In the genomic region with DNA sequence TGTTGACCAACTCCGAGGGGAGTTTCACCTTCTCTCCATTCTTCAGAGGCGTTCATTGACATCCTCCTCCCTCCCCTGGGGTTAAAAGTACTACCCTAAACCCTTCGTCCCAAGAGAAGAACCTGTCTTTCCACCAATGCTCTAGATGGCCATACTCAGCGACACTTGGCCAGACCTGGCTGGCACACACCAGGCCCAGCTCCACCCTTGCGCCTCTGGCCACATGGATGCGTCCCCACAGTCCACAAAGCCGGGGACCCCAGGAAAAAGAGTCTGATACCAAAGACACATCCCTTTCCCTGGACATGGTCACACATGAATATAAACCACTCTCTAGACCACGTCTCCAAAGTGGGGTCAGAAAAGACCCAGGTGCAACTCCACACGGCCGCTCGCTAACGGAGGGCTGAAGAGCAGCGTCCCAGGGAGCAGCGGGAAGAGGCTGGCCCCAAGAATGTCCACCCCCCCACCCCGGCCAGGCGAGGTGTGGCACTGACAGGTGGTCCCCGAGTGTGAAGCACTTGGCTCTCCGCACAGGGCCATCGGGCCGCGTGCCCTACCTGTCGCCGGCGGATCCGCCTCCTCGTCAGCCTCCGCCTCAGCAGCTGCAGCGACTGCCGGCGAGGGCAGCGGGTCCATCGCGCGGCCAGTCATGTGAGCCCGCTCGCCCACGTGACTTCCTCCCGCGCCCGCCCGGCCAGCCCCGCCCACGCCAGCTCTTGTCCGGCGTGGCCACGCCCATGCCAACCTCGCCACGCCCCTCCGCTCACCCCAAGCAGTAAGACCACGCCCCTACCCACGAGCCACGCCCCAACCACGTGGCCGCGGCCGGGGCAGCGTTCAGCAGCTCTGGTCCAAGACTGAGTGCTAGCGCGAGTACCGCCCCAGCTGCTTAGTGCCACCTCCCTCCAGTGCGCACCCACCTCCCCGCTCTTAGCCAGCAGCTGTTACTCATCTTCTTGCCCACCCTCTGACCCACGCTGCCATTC, we compare ENCODE assay signal across 8 mouse cellular contexts. TPM values are rescaled to one million over a fixed set of nuclear protein-coding genes. Genes with fewer than 3 reads are reported as not detected.
DNase-seq lines count a peak whose midpoint lies in the region; ATAC-seq and TF ChIP-seq lines count a peak whose summit lies in the region.

A gene (minus strand): TSS at position 675 of the 989 bp plus-strand sequence.

- DNase-seq in CD8-positive naive resting alpha-beta T cell, adult 2 months (ENCODE audit: low read depth in 2 of 2, low spot score in 2 of 2), result peak; percentile 38 to 54
- peak; percentile 92 for DNase-seq in c-Kit-positive CD71-negative TER-119-negative erythroid progenitor cells, embryonic 14.5 days (ENCODE audit: low read depth)
- DNase-seq in forebrain, embryonic 10.5 days (ENCODE audit: extremely low spot score, low spot score), result peak; percentile 97
- DNase-seq in kidney, postnatal 25 days, result peak; percentile 99 to 100
- peak; percentile 91 to 92 (median 92) for DNase-seq in liver, embryonic 14.5 days (ENCODE audit: low read depth in 3 of 3, low spot score in 3 of 3)
- peak; percentile 99 for DNase-seq in neural tube, embryonic 11.5 days (ENCODE audit: low spot score)
- peak; percentile 99 for DNase-seq in stomach, postnatal 0 days (ENCODE audit: low spot score)

- peak within 1 kb of the TSS; percentile 85 for H3K27ac ChIP-seq in forebrain, embryonic 10.5 days
- 0 out of 2 replicates have a peak within 1 kb of the TSS, but pooled peaks have one; percentile 21 for H3K27ac ChIP-seq in heart, embryonic 15.5 days
- H3K27ac ChIP-seq in liver, embryonic 14.5 days, result no peak within 1 kb of the TSS
- H3K27ac ChIP-seq in neural tube, embryonic 11.5 days (ENCODE audit: low read depth, low read length), result no peak within 1 kb of the TSS
- peak within 1 kb of the TSS; percentile 45; the same call in 1 of the 2 replicates for H3K27ac ChIP-seq in stomach, postnatal 0 days (replicated peaks)

- ATAC-seq in heart, embryonic 15.5 days (replicated peaks; ENCODE audit: insufficient number of reproducible peaks, insufficient read depth, low FRiP score, low read depth), result peak; percentile 91
- ATAC-seq in liver, embryonic 14.5 days (ENCODE audit: insufficient read depth), result peak; percentile 87
- peak; percentile 94 for ATAC-seq in neural tube, embryonic 11.5 days (ENCODE audit: insufficient read depth, low FRiP score, low TSS enrichment)
- peak; percentile 93 for ATAC-seq in stomach, postnatal 0 days (ENCODE audit: low FRiP score, low TSS enrichment)

- TF ChIP-seq EP300 in liver, embryonic 14.5 days (IDR thresholded peaks at IDR 0.05; ENCODE audit: low read depth), result no peak
- TF ChIP-seq EP300 in stomach, postnatal 0 days (optimal IDR thresholded peaks at IDR 0.05), result no peak

- TF ChIP-seq CTCF in liver, embryonic 14.5 days (IDR thresholded peaks at IDR 0.05; ENCODE audit: low read depth), result no peak
- TF ChIP-seq CTCF in stomach, postnatal 0 days (IDR thresholded peaks at IDR 0.05; ENCODE audit: low read depth), result no peak

- WGBS in forebrain, embryonic 10.5 days, result 1% methylated on average over 63 of the region's 63 CpGs
- WGBS in heart, embryonic 15.5 days, result under 1% methylated on average over 63 of the region's 63 CpGs
- WGBS in liver, embryonic 14.5 days (ENCODE audit: insufficient replicate concordance), result 2% methylated on average over 63 of the region's 63 CpGs
- WGBS in neural tube, embryonic 11.5 days, result 1% methylated on average over 63 of the region's 63 CpGs
- under 1% methylated on average over 59 of the region's 63 CpGs for WGBS in stomach, postnatal 0 days

- H3K4me2 ChIP-seq in heart, embryonic 15.5 days, result peak within 1 kb of the TSS; percentile 94
- peak within 1 kb of the TSS; percentile 90 for H3K4me2 ChIP-seq in liver, embryonic 14.5 days (ENCODE audit: low read depth)
- peak within 1 kb of the TSS; percentile 93 for H3K4me2 ChIP-seq in neural tube, embryonic 11.5 days (ENCODE audit: low read depth)
- H3K4me2 ChIP-seq in stomach, postnatal 0 days (replicated peaks; ENCODE audit: low read depth), result peak within 1 kb of the TSS; percentile 97

- peaks cover 38% of the 10 kb centered on the region for H3K4me1 ChIP-seq in forebrain, embryonic 10.5 days
- H3K4me1 ChIP-seq in heart, embryonic 15.5 days (replicated peaks), result peaks cover 17% of the 10 kb centered on the region
- peaks cover 11 to 20% of the 10 kb centered on the region in 2 experiments for H3K4me1 ChIP-seq in liver, embryonic 14.5 days (replicated peaks; ENCODE audit: control insufficient read depth in 2 of 2, insufficient read depth in 2 of 2, low read length in 1 of 2)
- H3K4me1 ChIP-seq in neural tube, embryonic 11.5 days (ENCODE audit: control insufficient read depth, insufficient read depth, low read length), result peaks cover 8% of the 10 kb centered on the region
- no peaks in the 10 kb centered on the region for H3K4me1 ChIP-seq in stomach, postnatal 0 days (replicated peaks; ENCODE audit: control insufficient read depth, insufficient read depth)

- H3K9ac ChIP-seq in heart, embryonic 15.5 days, result peak within 1 kb of the TSS; percentile 70
- peak within 1 kb of the TSS; percentile 65 for H3K9ac ChIP-seq in liver, embryonic 14.5 days (replicated peaks)
- peak within 1 kb of the TSS; percentile 68 for H3K9ac ChIP-seq in neural tube, embryonic 11.5 days (ENCODE audit: low read length)
- peak within 1 kb of the TSS; percentile 67 for H3K9ac ChIP-seq in stomach, postnatal 0 days (ENCODE audit: low read length)

- 0 out of 2 replicates have a peak, but pooled peaks cover 4% of the 10 kb centered on the region for H3K36me3 ChIP-seq in forebrain, embryonic 10.5 days (replicated peaks)
- H3K36me3 ChIP-seq in heart, embryonic 15.5 days, result no peaks in the 10 kb centered on the region
- H3K36me3 ChIP-seq in liver, embryonic 14.5 days (replicated peaks; ENCODE audit: control insufficient read depth, insufficient read depth, low read depth), result no peaks in the 10 kb centered on the region
- no peaks in the 10 kb centered on the region for H3K36me3 ChIP-seq in neural tube, embryonic 11.5 days (ENCODE audit: control insufficient read depth, insufficient read depth, low read length)
- no peaks in the 10 kb centered on the region for H3K36me3 ChIP-seq in stomach, postnatal 0 days (ENCODE audit: control insufficient read depth, insufficient read depth, low read length)

- H3K9me3 ChIP-seq in forebrain, embryonic 10.5 days, result no peaks in the 10 kb centered on the region
- H3K9me3 ChIP-seq in heart, embryonic 15.5 days (replicated peaks), result no peaks in the 10 kb centered on the region
- no peaks in the 10 kb centered on the region for H3K9me3 ChIP-seq in liver, embryonic 14.5 days (ENCODE audit: control insufficient read depth, low read length)
- no peaks in the 10 kb centered on the region for H3K9me3 ChIP-seq in neural tube, embryonic 11.5 days (ENCODE audit: control insufficient read depth, low read length)
- no peaks in the 10 kb centered on the region for H3K9me3 ChIP-seq in stomach, postnatal 0 days (ENCODE audit: control insufficient read depth, low read length)

- peaks cover 13% of the 10 kb centered on the region for H3K27me3 ChIP-seq in forebrain, embryonic 10.5 days (ENCODE audit: poor library complexity, severe bottlenecking)
- no peaks in the 10 kb centered on the region for H3K27me3 ChIP-seq in heart, embryonic 15.5 days
- H3K27me3 ChIP-seq in liver, embryonic 14.5 days (ENCODE audit: control insufficient read depth, insufficient read depth, low read length), result no peaks in the 10 kb centered on the region
- H3K27me3 ChIP-seq in neural tube, embryonic 11.5 days (ENCODE audit: control insufficient read depth, insufficient read depth, low read length), result no peaks in the 10 kb centered on the region
- H3K27me3 ChIP-seq in stomach, postnatal 0 days (ENCODE audit: control insufficient read depth, insufficient read depth, low read length), result no peaks in the 10 kb centered on the region

- H3K4me3 ChIP-seq in forebrain, embryonic 10.5 days, result peak within 1 kb of the TSS; percentile 67
- peak within 1 kb of the TSS; percentile 71 for H3K4me3 ChIP-seq in heart, embryonic 15.5 days
- peak within 1 kb of the TSS; percentile 66 to 68 for H3K4me3 ChIP-seq in liver, embryonic 14.5 days (ENCODE audit: insufficient read depth in 1 of 2, low read depth in 2 of 2, low read length in 2 of 2)
- H3K4me3 ChIP-seq in neural tube, embryonic 11.5 days (ENCODE audit: low read depth, low read length), result peak within 1 kb of the TSS; percentile 65
- H3K4me3 ChIP-seq in stomach, postnatal 0 days (ENCODE audit: low read depth, low read length), result peak within 1 kb of the TSS; percentile 58

RNA-seq across cellular contexts. Expression of the gene that starts here (rescaled TPM):
- 27.3 and 28.9 TPM in 2 replicates for polyA plus RNA-seq in forebrain, embryonic 10.5 days (2016; fragmentation: Nextera tagmentation; extraction: Ambion mirVana)
- polyA plus RNA-seq in heart, embryonic 15.5 days (2015; fragmentation: Nextera tagmentation; extraction: Ambion mirVana), result 14.8 and 17.5 TPM in 2 replicates
- 6.6 TPM in 2 replicates for polyA plus RNA-seq in liver, embryonic 14.5 days (2012; rRNA removed)
- 4.1 and 4.9 TPM in 2 replicates for polyA plus RNA-seq in liver, embryonic 14.5 days (2014; fragmentation: Nextera tagmentation; extraction: Ambion mirVana)
- polyA plus RNA-seq in neural tube, embryonic 11.5 days (2014; fragmentation: Nextera tagmentation; extraction: Ambion mirVana), result 8.4 and 10.0 TPM in 2 replicates
- 8.0 and 8.6 TPM in 2 replicates for polyA plus RNA-seq in stomach, postnatal 0 days (2015; fragmentation: Nextera tagmentation; extraction: Ambion mirVana)

Comparison
In these comparisons a context has a peak if more than half of its experiments do, and no peak if none do; other contexts are left out.
1. DNase-seq: peak in every context shown above with its lines; median percentile 100 in kidney, postnatal 25 days; 99 in neural tube, embryonic 11.5 days; 99 in stomach, postnatal 0 days; 97 in forebrain, embryonic 10.5 days; 92 in c-Kit-positive CD71-negative TER-119-negative erythroid progenitor cells, embryonic 14.5 days; 92 in liver, embryonic 14.5 days; 46 in CD8-positive naive resting alpha-beta T cell, adult 2 months.
2. H3K27ac ChIP-seq: peak in forebrain, embryonic 10.5 days (single experiment), heart, embryonic 15.5 days (single experiment) and stomach, postnatal 0 days (single experiment); none in liver, embryonic 14.5 days (single experiment) and neural tube, embryonic 11.5 days (single experiment).
3. Peak in every context shown above with its lines, with median percentiles within 50 percentile points of each other: H3K4me3 ChIP-seq, ATAC-seq, H3K4me2 ChIP-seq and H3K9ac ChIP-seq.